Mouse (Mus musculus): Measurements from ENCODE around the gene Mylk2. TPM values are rescaled to one million over a fixed set of nuclear protein-coding genes. Genes with fewer than 3 reads are reported as not detected.

Gene Mylk2
- not detected for polyA plus RNA-seq (2017; shearing (Covaris generic))

DNA sequence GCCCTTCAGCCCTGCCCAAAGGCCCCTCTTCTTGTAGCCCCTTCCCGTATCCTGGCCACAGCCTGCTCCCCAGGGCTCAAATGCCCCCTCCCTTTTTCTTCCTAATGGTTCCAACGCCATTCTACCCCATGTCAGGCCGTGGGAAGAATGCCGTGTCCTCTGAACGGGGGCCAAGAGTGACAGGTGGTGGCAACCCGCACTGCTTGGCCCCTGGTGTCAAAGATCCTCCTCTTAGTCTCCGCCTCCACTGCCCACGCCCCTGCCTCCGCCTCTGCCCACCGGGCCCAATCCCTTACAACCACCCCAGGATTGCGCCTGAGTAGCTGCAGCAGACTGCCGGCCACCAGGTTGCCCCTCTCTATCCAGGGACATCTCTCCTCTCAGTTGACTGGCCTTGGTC lies at the start of gene Mylk2:
Gene Mylk2, plus strand, starts transcription at position 322 of the 400 bp plus-strand sequence.

DNA sequence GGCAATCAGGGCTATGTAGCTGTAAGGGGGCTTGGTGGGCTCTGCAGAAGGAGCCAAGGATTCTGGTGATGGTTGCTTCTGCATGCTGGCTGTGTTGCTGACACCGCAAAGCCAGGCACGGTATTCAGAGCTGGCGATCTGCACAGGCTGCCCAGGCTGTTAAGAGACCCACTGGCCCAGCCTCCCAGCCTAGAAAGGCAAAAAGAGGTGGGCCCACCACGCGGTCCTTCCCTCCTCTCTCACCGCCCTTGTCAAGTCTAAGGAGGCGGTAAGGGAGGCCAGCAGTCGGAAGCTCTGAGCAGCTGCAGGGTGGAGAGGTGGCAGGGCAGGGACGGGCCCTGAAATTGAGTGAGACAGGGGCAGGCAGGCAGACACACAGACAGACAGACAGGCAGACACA lies 21.9 kb downstream of the Mylk2 start, which contains the start of gene Foxs1:
Gene Foxs1, minus strand, starts transcription at position 161 of the 400 bp plus-strand sequence.

DNA sequence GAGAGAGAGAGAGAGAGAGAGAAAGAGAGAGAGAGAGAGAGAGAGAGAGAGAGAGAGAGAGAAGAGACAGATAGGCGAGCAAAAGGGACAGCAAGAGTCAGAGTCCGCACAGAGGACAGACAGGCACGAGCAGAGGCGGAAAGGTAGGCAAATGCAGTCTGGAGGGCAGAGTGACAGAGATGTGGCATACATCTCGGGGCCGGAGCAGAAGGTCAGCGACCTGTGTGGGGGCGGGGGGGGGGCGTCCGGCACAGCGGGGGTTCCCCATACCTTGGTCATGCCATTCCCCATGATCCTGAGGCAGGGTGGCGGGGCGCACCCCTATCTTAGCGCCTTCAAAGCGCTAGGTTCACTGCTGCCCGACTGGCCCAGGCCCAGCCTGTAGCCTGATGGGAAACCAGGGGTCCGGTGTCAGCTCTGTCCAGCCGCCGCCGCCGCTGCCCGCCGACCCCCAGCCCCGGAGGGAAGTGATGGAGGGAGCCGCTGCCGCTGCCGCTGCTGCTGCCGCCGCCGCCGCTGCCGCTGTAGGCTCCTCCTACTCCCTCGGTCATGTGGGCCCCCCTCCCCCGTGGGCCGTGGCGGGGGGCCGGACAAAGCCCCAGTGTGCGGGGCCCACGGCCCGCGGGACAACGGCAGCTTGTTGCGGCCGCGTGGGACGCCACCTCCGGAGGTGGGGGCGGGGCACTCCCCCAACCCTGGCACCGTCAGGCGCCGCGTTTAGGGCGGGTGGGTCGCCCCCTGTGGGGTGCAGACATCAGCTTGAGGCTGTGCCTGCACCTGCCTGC lies 40.1 kb downstream of the Mylk2 start, which contains the start of gene Dusp15:
Gene Dusp15, minus strand, starts transcription at position 634 of the 785 bp plus-strand sequence.

DNA sequence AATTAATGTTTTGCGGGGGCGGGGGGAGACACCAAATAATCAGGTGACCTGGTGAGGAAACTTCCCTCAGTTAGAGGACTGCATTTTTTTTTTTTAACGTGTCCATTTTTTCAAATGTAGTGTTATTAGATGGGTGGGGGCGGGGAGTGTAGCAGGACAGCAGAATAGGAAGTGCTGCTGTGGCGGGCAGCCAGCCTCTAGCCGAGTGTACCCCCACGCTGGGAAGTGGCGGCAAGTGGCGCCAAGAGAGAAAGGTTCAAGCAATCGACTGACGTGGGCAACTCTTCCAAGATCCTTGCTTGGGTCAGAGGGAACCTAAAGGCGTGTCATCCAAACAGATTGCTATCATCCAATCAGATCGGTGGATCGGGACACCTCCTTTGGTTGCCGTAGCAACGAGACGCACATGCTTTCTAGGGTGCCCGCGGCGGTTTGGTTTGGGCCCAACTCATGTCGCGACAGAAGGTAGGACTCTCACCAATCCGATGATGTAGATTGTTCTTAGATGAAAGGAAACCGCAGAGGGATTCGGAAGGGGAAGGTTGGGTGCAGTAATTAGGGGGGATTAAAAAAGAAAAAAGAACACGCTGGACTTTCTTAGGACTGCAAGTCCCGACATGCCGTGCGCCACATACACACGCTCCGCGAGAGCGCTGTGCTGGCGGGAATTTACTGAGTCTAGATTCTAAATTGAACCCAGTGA lies 51.1 kb downstream of the Mylk2 start, which contains the start of gene Ttll9:
Gene Ttll9, plus strand, starts transcription at position 395 of the 703 bp plus-strand sequence.

Other genes with a start within 250 kb of the Mylk2 start
- gene H13, start 241.9 kb upstream of the Mylk2 start, polyA plus RNA-seq (2017; shearing (Covaris generic)): 169 TPM
- gene Mcts2, start 224.3 kb upstream of the Mylk2 start, polyA plus RNA-seq (2017; shearing (Covaris generic)): 4.3 TPM
- 1.1 TPM for gene Id1, start 175.1 kb upstream of the Mylk2 start, polyA plus RNA-seq (2017; shearing (Covaris generic))
- not detected for gene Cox4i2, start 157.2 kb upstream of the Mylk2 start, polyA plus RNA-seq (2017; shearing (Covaris generic))
- gene Bcl2l1, start 79.6 kb upstream of the Mylk2 start, polyA plus RNA-seq (2017; shearing (Covaris generic)): 68.9 TPM
- 0.49 TPM for gene Tpx2, start 63.4 kb upstream of the Mylk2 start, polyA plus RNA-seq (2017; shearing (Covaris generic))
- not detected for gene Foxs1, start 21.9 kb downstream of the Mylk2 start, polyA plus RNA-seq (2017; shearing (Covaris generic))
- gene Dusp15, start 40.3 kb downstream of the Mylk2 start, polyA plus RNA-seq (2017; shearing (Covaris generic)): not detected
- not detected for gene Ttll9, start 51.1 kb downstream of the Mylk2 start, polyA plus RNA-seq (2017; shearing (Covaris generic))
- gene Pdrg1, start 104.1 kb downstream of the Mylk2 start, polyA plus RNA-seq (2017; shearing (Covaris generic)): 80.7 TPM
- not detected for gene Xkr7, start 120.5 kb downstream of the Mylk2 start, polyA plus RNA-seq (2017; shearing (Covaris generic))
- not detected for gene Ccm2l, start 154.6 kb downstream of the Mylk2 start, polyA plus RNA-seq (2017; shearing (Covaris generic))
- gene Hck, start 197.1 kb downstream of the Mylk2 start, polyA plus RNA-seq (2017; shearing (Covaris generic)): not detected
- 45.9 TPM for gene Tm9sf4, start 250.0 kb downstream of the Mylk2 start, polyA plus RNA-seq (2017; shearing (Covaris generic))

All from effector memory CD4-positive, alpha-beta T cell, adult 5 months (primary cell).